Mouse (Mus musculus) hindbrain, embryonic 13.5 days (tissue): Measurements from ENCODE around the gene Qprt. TPM values are rescaled to one million over a fixed set of nuclear protein-coding genes. Genes with fewer than 3 reads are reported as not detected.
A peak's percentile ranks its signal among the peaks of the same experiment; 100 is the strongest.

Source experiments
- ATAC-seq: fragments of 200-750 bp; cut with Nextera tagmentation; 2 replicates; pipeline ENCODE4 v1.8.0; 2017; ENCODE audit warnings: moderate TSS enrichment; ENCODE audit not compliant: low FRiP score
- H3K27ac ChIP-seq: fragments of 300-500 bp; sonication (generic); 2 replicates; pipeline ENCODE4 v1.5.1; 2015; ENCODE audit warnings: inconsistent platforms, mild to moderate bottlenecking, moderate library complexity
- H3K27me3 ChIP-seq: fragments of 300-500 bp; sonication (generic); 2 replicates; pipeline ENCODE4 v1.6.1; 2015; ENCODE audit warnings: mild to moderate bottlenecking, inconsistent platforms
- H3K36me3 ChIP-seq: fragments of 300-500 bp; sonication (generic); 2 replicates; pipeline ENCODE4 v1.6.1; 2015; ENCODE audit warnings: mild to moderate bottlenecking, inconsistent platforms
- H3K4me1 ChIP-seq: fragments of 300-500 bp; sonication (generic); replicated peaks from 2 replicates; pipeline ENCODE4 v1.6.1; 2015; ENCODE audit warnings: inconsistent platforms
- H3K4me2 ChIP-seq: fragments of 300-500 bp; sonication (generic); 2 replicates; pipeline ENCODE4 v1.6.1; 2015; ENCODE audit warnings: inconsistent platforms, mild to moderate bottlenecking, moderate library complexity
- H3K4me3 ChIP-seq: fragments of 300-500 bp; sonication (generic); 2 replicates; pipeline ENCODE4 v1.5.1; 2015; ENCODE audit warnings: mild to moderate bottlenecking, inconsistent platforms
- H3K9ac ChIP-seq: fragments of 300-500 bp; sonication (generic); 2 replicates; pipeline ENCODE4 v1.6.1; 2015; ENCODE audit warnings: mild to moderate bottlenecking, inconsistent platforms
- H3K9me3 ChIP-seq: fragments of 300-500 bp; sonication (generic); 2 replicates; pipeline ENCODE4 v1.6.1; 2016; ENCODE audit warnings: inconsistent platforms
- WGBS: fragments of 180-500 bp; shearing (Covaris S2); methylation state at CpG from one replicate; pipeline ENCODE4 v1.1.7; 2015; 5-methylcytosine and 5-hydroxymethylcytosine counted together
- polyA plus RNA-seq: library from polyadenylated mRNA; unstranded; fragments of >200 nt; fragmentation: Nextera tagmentation; extraction: Ambion mirVana; gene quantifications from 2 replicates; pipeline ENCODE4 v1.2.1, GENCODE M21; 2015

Gene Qprt
- polyA plus RNA-seq, 1 experiment from 2014 or later, result 0.68 TPM

DNA sequence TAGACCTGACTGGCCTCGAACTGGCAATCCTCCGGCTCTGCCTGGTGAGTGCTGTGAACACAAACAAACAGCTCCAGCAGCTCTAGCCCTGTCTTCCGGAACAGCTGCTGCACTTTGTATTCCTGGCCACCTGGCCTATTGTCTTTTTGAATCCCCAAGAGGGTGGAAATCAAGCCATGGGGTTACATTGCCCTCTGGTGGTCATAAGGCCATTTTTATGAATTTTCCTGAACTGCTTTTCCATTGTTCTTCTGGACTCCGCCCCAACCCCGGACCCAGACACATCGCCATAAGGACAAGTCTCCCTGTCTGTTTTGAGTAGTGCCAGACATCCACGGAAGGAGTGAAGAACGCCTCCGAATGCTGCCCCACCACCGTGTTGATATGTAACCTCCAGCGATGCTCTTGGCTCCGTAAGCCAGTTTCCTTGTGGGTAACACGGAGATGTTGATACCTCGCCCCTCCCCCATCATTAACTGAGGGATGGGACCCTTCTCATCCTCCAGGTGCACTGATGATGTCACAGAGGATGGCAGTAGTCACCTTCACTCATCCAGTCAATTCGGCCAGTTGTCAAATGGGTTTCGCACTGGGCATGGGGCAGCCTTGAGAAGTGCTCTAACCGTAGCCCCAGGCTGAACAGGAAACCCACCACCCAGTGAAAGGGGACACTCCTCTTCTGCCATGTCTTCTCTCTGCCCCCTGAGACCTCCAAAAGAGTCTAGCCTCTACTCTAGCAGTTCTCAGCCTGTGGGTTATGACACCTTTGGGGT is 17.3 kb downstream of the Qprt start:
- Histone ChIP-seq H3K4me1 (peaks cover 6% of the 10 kb centered on the region; the same call in 1 of the 2 replicates), H3K9me3 (no peaks in the 10 kb centered on the region), H3K9ac (peak overlapping the region; percentile 43), H3K27ac (peak overlapping the region; percentile 82), H3K4me3 (peak overlapping the region; percentile 19), H3K4me2 (peak overlapping the region; percentile 46), H3K27me3 (no peaks in the 10 kb centered on the region), H3K36me3 (no peaks in the 10 kb centered on the region)
- WGBS, result 18% methylated on average over 17 of the region's 17 CpGs
- peak; percentile 80 for ATAC-seq

DNA sequence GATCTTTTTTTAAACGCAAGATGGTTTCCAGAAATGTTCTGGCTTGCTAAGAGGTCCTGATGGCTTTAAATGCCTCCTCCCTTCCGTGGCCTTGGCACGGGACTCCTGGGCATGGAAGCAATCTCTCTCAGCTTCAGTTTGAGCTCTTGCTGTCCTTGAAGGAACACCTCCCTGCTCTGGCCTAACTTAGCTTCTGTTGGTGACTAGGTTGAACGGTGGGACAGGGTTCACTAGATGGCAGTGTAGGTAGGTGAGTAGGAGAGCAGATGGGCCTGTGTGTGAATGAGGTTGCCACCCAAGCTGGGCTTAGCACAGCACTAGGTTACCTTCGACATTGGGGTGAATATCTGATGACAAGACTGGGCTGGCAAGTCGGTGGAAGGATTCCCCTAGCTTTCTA is 18.1 kb downstream of the Qprt start:
- H3K4me2 ChIP-seq, result no peak overlapping the region
- ATAC-seq, result no peak
- 0 out of 2 replicates have a peak overlapping the region, but pooled peaks have one; percentile 43 for H3K9ac ChIP-seq
- H3K9me3 ChIP-seq, result no peaks in the 10 kb centered on the region
- no peaks in the 10 kb centered on the region for H3K36me3 ChIP-seq
- no peaks in the 10 kb centered on the region for H3K27me3 ChIP-seq
- peaks cover 6% of the 10 kb centered on the region; the same call in 1 of the 2 replicates for H3K4me1 ChIP-seq
- WGBS, result 68% methylated on average over 6 of the region's 6 CpGs
- no peak overlapping the region for H3K4me3 ChIP-seq
- peak overlapping the region; percentile 82 for H3K27ac ChIP-seq

DNA sequence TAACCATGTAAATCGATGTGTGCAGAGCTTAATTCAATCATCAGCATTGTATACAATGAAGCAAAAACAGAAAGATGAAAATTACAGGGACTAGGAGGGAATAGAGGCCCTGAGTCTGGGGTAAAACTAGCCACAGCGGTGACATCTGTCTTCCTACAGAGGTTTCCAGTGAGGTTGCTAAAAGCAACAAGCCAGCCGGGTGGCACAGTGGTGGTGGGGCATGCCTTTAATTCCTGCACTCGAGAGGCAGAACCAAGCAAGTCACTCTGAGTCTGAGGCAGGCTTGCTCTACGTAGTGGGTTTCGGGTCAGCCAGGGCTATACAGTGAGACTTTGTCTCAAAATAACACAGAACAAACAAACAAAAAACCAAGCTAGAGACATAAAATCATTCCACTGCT is 19.9 kb downstream of the Qprt start:
- H3K4me3 ChIP-seq, result no peak overlapping the region
- no peak overlapping the region for H3K9ac ChIP-seq
- no peak overlapping the region for H3K4me2 ChIP-seq
- no peak overlapping the region for H3K27ac ChIP-seq
- H3K9me3 ChIP-seq, result no peaks in the 10 kb centered on the region
- H3K36me3 ChIP-seq, result no peaks in the 10 kb centered on the region
- H3K4me1 ChIP-seq, result peaks cover 6% of the 10 kb centered on the region; the same call in 1 of the 2 replicates
- 82% methylated on average over 6 of the region's 6 CpGs for WGBS
- no peaks in the 10 kb centered on the region for H3K27me3 ChIP-seq
- no peak for ATAC-seq

DNA sequence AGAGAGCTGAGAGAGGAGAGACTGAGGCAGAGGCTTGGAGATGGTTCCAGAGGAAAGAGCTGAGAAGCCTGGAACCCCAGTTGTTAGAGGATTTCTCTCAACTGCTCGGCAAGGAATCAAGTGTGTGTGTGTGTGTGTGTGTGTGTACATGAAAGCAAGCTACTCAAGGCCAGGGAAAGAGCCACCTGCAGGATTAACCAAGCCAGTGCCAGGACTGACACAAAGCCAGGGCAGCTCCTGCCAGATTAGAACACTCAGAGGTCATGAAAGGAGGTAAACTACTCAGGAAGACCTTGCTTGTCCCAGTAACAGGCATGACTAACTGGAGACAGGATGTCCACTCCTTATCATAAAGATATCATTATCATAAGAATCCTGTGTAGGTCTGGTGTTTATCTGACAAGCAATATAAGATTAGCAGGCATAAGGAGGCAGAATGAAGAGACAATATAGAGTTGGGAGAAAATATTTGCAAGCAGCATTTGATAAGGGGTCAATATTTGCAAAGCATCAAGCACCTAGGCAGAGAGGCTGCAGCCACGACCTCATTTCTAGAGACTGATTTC is 20.5 kb downstream of the Qprt start:
- Histone ChIP-seq H3K27me3 (no peaks in the 10 kb centered on the region), H3K9me3 (no peaks in the 10 kb centered on the region), H3K9ac (no peak overlapping the region), H3K4me1 (peaks cover 6% of the 10 kb centered on the region; the same call in 1 of the 2 replicates), H3K4me2 (no peak overlapping the region), H3K4me3 (no peak overlapping the region), H3K27ac (no peak overlapping the region), H3K36me3 (no peaks in the 10 kb centered on the region)
- WGBS, result 54% methylated on average over 2 of the region's 2 CpGs
- ATAC-seq, result no peak

DNA sequence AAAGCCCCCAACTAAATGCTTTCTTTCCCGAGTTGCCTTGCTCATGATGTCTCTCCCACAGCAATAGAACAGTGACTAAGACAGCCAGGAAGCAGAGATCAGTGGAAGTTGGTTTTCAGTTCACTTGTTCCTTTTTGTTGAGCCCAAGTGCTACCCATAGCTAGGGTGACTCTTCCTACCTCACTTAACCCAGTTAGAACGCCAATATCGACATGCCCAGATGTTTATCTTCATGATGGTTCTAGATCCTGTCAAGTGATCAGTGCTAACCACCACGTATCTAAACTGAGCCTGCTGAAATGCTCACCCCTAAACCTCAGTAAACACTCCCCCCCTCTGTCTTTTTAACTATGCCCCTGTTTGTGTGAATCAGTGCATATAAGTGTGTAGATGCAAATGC is 22.5 kb downstream of the Qprt start:
- 93% methylated on average over 4 of the region's 4 CpGs for WGBS
- Histone ChIP-seq H3K4me2 (no peak overlapping the region), H3K27ac (no peak overlapping the region), H3K36me3 (no peaks in the 10 kb centered on the region), H3K4me3 (no peak overlapping the region), H3K9me3 (no peaks in the 10 kb centered on the region), H3K9ac (no peak overlapping the region), H3K27me3 (no peaks in the 10 kb centered on the region), H3K4me1 (no peaks in the 10 kb centered on the region; the same call in 1 of the 2 replicates)
- ATAC-seq, result no peak

DNA sequence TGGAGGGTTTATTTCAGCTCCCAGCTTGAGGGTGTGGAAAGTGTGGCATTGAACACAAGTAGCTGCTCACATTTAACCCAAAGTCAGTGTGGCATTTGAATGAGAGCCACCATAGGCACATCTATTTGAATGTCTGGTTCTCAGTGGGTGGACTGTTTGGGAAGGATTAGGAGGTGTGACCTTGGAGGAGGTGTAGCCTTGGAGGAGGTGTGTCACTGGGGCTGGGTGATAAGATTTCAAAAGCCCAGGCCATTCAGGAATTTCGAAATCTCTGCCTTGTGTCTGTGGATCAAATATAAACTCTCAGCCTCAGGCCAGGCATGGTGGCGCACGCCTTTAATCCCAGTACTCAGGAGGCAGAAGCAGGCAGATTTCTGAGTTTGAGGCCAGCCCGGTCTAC is 23.1 kb downstream of the Qprt start:
- Histone ChIP-seq H3K9me3 (no peaks in the 10 kb centered on the region), H3K27me3 (no peaks in the 10 kb centered on the region), H3K27ac (no peak overlapping the region), H3K4me1 (no peaks in the 10 kb centered on the region; the same call in 1 of the 2 replicates), H3K4me3 (no peak overlapping the region), H3K36me3 (no peaks in the 10 kb centered on the region), H3K4me2 (no peak overlapping the region), H3K9ac (no peak overlapping the region)
- 92% methylated on average over 4 of the region's 4 CpGs for WGBS
- ATAC-seq, result no peak

DNA sequence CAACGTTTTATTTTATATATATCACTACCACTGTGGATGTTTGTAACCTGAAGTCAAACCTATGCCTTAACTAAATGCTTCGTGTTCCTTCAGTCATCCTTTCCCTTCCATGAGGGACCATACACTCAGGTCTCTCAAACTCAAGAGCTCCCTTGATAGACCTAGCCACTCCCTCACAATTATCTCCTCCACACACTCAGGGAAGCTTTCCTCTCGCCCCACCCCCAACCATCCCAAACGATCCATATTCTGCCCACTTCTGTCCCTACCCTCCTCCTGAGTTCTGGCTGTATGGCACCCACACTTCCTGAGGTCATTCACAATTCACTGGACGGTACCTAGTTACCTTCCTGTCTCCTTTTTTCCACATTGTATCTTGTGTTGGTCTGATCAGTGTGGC is 23.5 kb downstream of the Qprt start:
- ATAC-seq, result no peak
- Histone ChIP-seq H3K4me1 (no peaks in the 10 kb centered on the region), H3K27me3 (no peaks in the 10 kb centered on the region), H3K4me2 (no peak overlapping the region), H3K4me3 (no peak overlapping the region), H3K27ac (no peak overlapping the region), H3K36me3 (no peaks in the 10 kb centered on the region), H3K9me3 (no peaks in the 10 kb centered on the region), H3K9ac (no peak overlapping the region)
- WGBS, result 91% methylated on average over 5 of the region's 5 CpGs

DNA sequence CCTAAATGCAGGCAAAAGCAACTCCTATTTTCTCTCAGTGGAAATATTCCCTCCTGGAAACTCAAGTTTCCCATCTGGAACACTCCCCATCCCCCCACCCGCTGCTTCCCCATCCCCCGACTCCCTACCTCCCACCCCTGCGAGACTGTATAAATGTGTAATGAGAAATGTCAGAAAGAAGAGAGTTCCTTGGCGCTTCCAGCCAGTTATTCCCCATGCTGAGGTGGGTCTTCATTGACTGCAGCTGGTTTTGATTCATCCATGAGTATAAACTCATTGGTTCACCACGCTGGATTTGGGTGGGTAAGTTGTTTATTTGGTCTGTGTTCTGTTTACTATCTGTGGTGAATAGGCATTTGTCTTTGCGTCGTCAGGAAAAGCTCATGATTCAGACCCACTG is 25.6 kb downstream of the Qprt start:
- H3K27ac ChIP-seq, result no peak overlapping the region
- H3K9ac ChIP-seq, result no peak overlapping the region
- H3K4me3 ChIP-seq, result no peak overlapping the region
- no peaks in the 10 kb centered on the region for H3K4me1 ChIP-seq
- no peaks in the 10 kb centered on the region for H3K27me3 ChIP-seq
- H3K4me2 ChIP-seq, result no peak overlapping the region
- H3K36me3 ChIP-seq, result no peaks in the 10 kb centered on the region
- WGBS, result 74% methylated on average over 7 of the region's 7 CpGs
- H3K9me3 ChIP-seq, result no peaks in the 10 kb centered on the region
- no peak for ATAC-seq

DNA sequence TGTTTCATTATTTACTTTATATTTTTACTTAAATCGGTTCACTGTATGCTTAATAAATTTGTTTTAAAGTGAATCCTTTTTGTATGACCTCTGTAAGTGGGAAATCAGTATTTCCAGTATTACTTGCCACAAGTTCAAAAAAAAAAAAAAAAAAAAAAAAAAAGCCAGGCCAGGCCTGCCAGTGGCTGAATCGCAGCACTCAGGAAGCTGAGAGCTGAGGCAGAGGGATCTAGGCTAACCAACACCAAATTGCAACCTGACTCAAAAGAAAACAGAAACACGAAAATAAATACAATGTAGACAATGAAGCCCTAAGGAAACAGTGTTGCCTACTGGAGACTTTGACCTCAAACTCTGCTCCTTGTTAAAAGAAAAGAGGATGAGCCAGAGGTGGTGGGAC is 28.1 kb downstream of the Qprt start:
- H3K4me2 ChIP-seq, result no peak overlapping the region
- H3K4me1 ChIP-seq, result peaks cover 6% of the 10 kb centered on the region
- no peaks in the 10 kb centered on the region for H3K27me3 ChIP-seq
- no peak overlapping the region for H3K27ac ChIP-seq
- no peak overlapping the region for H3K9ac ChIP-seq
- no peak overlapping the region for H3K4me3 ChIP-seq
- no peaks in the 10 kb centered on the region for H3K36me3 ChIP-seq
- no peaks in the 10 kb centered on the region for H3K9me3 ChIP-seq
- 86% methylated on average over 3 of the region's 3 CpGs for WGBS
- no peak for ATAC-seq

DNA sequence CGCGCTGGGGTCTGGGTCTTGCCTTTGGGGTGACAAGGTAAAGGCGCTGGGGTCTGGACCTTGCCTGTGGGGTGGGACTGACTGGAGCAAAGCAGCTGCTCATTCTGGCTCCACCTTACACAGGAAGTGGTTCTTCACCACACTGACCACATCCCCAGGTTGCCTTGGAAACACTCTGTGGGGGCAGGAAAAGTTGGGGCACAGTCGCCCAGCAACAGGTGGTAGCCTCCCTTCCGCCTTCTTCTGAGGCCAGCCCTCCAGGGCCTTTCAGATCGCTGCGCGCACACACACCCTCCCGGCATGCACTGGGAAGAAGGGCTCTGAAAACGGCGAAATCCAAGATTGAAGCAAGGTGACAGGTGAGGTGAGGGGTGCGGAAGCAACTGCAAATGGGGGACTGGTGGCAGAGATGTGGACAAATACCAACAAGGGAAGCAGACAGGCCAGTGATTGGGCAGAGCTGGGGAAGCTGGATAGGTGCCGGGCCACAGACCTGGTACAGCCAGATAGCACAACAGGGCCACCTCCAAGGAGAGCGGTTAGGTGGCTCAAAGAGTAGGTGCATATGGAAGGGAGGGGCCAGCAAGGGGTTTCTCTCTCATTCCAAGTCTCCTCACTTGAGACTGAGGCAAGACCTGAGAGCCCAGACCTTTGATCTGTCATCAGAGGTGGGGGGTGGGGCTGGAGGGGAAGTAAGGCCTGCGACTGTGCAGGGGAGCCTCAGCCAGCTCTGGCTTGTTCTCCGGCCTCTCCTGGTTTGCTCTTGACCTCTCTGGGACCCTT is 30.7 kb downstream of the Qprt start, which contains the start of gene AI467606:
TSS of gene AI467606 (plus strand) at position 246 of the 783 bp plus-strand sequence.
- Histone ChIP-seq H3K9me3 (no peaks in the 10 kb centered on the region), H3K9ac (no peak within 1 kb of the TSS), H3K4me3 (no peak within 1 kb of the TSS), H3K4me1 (peaks cover 8% of the 10 kb centered on the region), H3K36me3 (no peaks in the 10 kb centered on the region), H3K4me2 (0 out of 2 replicates have a peak within 1 kb of the TSS, but pooled peaks have one; percentile 3), H3K27ac (no peak within 1 kb of the TSS), H3K27me3 (no peaks in the 10 kb centered on the region)
- 68% methylated on average over 16 of the region's 16 CpGs for WGBS
- no peak for ATAC-seq

DNA sequence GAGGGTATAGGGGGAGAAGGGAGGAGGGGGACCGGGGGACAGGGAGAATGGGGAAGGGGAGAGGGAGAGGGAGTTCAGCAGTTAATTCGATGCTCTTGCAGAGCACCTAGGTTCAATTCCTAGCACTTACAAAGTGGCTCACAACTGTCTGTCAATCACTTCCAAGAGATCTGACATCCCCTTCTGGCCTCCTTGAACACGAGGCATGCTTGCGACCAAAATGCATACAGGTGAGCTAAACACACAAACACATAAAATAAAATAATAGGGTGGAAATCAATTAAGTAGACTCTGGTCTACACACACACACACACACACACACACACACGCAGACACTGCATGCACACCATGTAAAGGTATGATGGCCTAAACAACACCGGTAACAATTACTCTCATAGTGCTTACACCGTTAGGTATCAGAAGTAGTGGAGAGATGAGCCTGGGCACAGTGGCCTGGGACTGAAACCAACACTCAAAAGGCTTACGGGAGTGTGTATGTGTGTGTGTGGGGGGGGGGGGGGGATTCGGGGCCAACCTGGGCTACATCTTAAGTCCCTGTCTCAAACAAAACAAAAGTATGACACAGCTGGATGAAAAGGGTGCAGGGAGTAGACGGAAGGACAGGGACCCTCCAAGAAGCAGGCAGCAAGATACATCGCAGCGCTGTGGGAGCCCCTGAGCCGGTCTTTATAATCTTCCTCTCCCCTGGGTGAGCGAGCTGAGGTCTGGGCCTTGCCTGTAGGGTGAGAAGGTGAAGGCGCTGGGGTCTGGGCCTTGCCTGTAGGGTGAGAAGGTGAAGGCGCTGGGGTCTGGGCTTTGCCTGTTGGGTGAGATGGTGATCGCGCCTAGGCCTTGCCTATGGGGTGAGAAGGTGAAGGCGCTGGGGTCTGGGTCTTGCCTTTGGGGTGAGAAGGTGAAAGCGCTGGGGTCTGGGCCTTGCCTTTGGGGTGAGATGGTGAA is 31.6 kb downstream of the Qprt start:
- H3K9me3 ChIP-seq, result no peaks in the 10 kb centered on the region
- H3K4me2 ChIP-seq, result no peak overlapping the region
- no peak overlapping the region for H3K27ac ChIP-seq
- WGBS, result 83% methylated on average over 20 of the region's 20 CpGs
- H3K9ac ChIP-seq, result no peak overlapping the region
- no peaks in the 10 kb centered on the region for H3K27me3 ChIP-seq
- peaks cover 8% of the 10 kb centered on the region for H3K4me1 ChIP-seq
- ATAC-seq, result no peak
- no peaks in the 10 kb centered on the region for H3K36me3 ChIP-seq
- H3K4me3 ChIP-seq, result no peak overlapping the region
